Mouse (Mus musculus) forebrain, embryonic 13.5 days (tissue): ENCODE measurements around the gene Crtam. TPM values are rescaled to one million over a fixed set of nuclear protein-coding genes. Genes with fewer than 3 reads are reported as not detected.

Experiments used
- ATAC-seq: fragments of 200-750 bp; cut with Nextera tagmentation; 2 replicates; pipeline ENCODE4 v1.8.0; 2017
- H3K27ac ChIP-seq: fragments of 300-500 bp; sonication (generic); 2 replicates; pipeline ENCODE4 v1.5.1; 2015; ENCODE audit warnings: inconsistent platforms, mild to moderate bottlenecking, moderate library complexity
- H3K27me3 ChIP-seq: fragments of 300-500 bp; sonication (generic); 2 replicates; pipeline ENCODE4 v1.6.1; 2015; ENCODE audit warnings: mild to moderate bottlenecking, inconsistent platforms
- H3K36me3 ChIP-seq: fragments of 300-500 bp; sonication (generic); 2 replicates; pipeline ENCODE4 v1.6.1; 2015; ENCODE audit warnings: mild to moderate bottlenecking, inconsistent platforms; ENCODE audit not compliant: poor library complexity, severe bottlenecking
- H3K4me1 ChIP-seq: fragments of 300-500 bp; sonication (generic); 2 replicates; pipeline ENCODE4 v1.6.1; 2015; ENCODE audit warnings: inconsistent platforms
- H3K4me2 ChIP-seq: fragments of 300-500 bp; sonication (generic); 2 replicates; pipeline ENCODE4 v1.6.1; 2015; ENCODE audit warnings: inconsistent platforms, mild to moderate bottlenecking, moderate library complexity
- H3K4me3 ChIP-seq: fragments of 300-500 bp; sonication (generic); 2 replicates; pipeline ENCODE4 v1.5.1; 2015; ENCODE audit warnings: mild to moderate bottlenecking, inconsistent platforms
- H3K9ac ChIP-seq: fragments of 300-500 bp; sonication (generic); 2 replicates; pipeline ENCODE4 v1.6.1; 2015; ENCODE audit warnings: mild to moderate bottlenecking, inconsistent platforms
- H3K9me3 ChIP-seq: fragments of 300-500 bp; sonication (generic); replicated peaks from 2 replicates; pipeline ENCODE4 v1.6.1; 2016; ENCODE audit warnings: inconsistent platforms
- WGBS: fragments of 180-500 bp; shearing (Covaris S2); methylation state at CpG from one replicate; pipeline ENCODE4 v1.1.7; 2015; 5-methylcytosine and 5-hydroxymethylcytosine counted together
- polyA plus RNA-seq: library from polyadenylated mRNA; unstranded; fragments of >200 nt; fragmentation: Nextera tagmentation; extraction: Ambion mirVana; gene quantifications from 2 replicates; pipeline ENCODE4 v1.2.1, GENCODE M21; 2015

The Crtam gene
- polyA plus RNA-seq: not detected in 2 replicates

DNA sequence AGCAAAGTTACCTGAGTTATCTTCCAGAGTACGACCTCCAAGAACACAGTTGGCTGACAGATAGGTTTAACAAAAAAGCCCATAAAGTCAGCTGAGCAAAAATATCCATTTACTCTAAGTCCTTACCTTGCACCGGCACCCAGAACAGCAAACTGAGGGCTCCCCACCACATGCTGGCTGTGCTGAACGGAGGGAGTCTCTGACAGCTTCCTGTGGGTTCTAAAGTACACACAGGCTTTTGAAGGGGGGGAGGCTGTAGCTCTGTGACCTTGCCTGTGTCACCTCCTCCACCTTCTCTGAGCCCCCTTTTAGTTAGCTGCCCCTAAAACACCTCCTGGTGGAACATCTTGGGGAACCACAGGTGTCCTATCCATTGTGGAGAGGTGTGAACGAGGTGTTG, at the start of gene Crtam:
Gene Crtam (minus strand): TSS at position 214 of the 400 bp plus-strand sequence.
- no peaks in the 10 kb centered on the region for H3K27me3 ChIP-seq
- H3K9ac ChIP-seq: no peak within 1 kb of the TSS
- no peak within 1 kb of the TSS for H3K4me2 ChIP-seq
- H3K27ac ChIP-seq: no peak within 1 kb of the TSS
- H3K4me1 ChIP-seq: 0 out of 2 replicates have a peak, but pooled peaks cover 3% of the 10 kb centered on the region
- H3K4me3 ChIP-seq: no peak within 1 kb of the TSS
- WGBS: 79% methylated on average over 4 of the region's 4 CpGs
- ATAC-seq: no peak
- no peaks in the 10 kb centered on the region for H3K36me3 ChIP-seq
- H3K9me3 ChIP-seq: no peaks in the 10 kb centered on the region

DNA sequence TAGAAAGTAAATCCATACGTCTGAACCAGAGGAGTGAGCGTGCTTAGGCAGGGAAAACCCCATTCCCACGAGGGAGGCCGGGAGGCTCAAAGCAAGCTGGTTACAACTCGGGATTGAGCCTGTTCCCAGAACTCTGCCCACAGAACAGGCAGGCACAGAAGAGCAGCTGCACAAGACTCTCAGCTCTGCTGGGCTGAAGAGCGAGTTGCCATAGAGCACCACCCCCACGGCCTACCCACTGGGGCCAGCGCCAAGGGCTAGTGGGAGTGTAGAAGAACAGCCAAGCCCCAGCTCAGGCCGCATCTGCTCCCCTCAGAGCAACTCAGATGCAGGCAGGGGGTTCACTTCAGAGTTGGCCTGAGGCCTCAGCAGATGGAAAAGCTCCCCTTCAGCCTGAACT, 49.7 kb upstream of the Crtam start:
- H3K4me3 ChIP-seq: no peak overlapping the region
- no peaks in the 10 kb centered on the region for H3K36me3 ChIP-seq
- peaks cover 11% of the 10 kb centered on the region; the same call in 1 of the 2 replicates for H3K4me1 ChIP-seq
- no peak for ATAC-seq
- H3K27me3 ChIP-seq: no peaks in the 10 kb centered on the region
- no peak overlapping the region for H3K9ac ChIP-seq
- WGBS: 85% methylated on average over 9 of the region's 9 CpGs
- no peak overlapping the region for H3K4me2 ChIP-seq
- H3K9me3 ChIP-seq: no peaks in the 10 kb centered on the region
- no peak overlapping the region for H3K27ac ChIP-seq

DNA sequence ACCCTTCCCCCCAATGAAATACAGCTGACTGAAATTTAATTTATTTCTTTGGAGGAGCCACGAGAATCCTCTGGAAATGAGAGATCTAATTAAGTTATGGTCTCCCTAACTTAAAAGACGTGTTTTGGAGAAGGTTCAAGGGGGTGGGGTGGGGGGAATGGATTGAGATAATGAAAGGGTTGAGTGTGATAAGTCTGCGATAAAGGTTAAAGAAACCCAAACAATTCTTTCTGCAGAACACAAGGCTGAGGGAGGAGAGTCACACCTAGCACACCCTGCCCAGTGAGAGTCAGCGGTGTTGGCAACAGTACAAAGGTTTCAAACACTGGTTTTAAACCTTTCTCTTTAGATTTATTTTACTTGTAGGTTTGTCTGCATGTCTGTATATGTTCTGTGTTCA, 49.0 kb upstream of the Crtam start:
- H3K9ac ChIP-seq: no peak overlapping the region

DNA sequence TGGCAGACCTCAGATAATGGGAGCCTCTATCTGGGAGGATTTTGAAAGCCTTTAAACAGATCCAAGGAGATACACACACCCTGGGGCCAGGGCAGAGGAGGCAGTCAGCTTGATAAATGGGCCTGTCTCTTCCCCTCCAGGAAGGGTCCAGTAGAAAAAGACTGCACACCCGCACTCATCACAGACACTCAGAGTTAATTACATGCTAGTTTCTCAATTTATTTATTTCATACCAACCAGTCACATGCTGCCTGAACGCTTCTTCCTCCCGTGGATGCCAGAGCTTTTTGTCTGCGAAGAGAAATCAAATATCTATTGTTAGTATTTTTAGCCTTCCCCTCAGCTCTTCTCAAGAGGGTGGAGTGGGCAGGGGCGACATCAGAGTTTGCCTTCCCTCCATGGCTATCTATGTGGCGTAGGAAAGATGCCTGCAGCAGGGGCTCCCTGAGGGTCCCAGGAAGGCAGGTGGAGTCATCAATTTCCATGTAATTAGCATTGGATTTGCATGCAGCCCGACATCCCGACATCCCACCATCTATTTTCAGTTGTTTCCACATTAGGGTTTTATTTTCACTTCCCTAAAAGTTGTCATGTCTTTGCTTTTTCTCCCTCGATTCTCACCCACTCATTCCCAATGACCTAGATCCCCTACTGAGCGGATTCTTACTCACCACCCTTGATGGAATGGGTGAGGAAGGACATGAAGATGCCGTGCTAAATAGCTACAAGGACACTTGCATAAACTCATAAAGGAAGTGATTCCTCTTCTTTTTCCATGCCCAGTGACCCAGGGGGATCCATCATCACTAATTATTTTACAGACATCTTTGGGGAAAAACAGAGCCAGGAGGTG, 46.9 kb upstream of the Crtam start:
- Histone ChIP-seq H3K36me3 (no peaks in the 10 kb centered on the region), H3K27me3 (no peaks in the 10 kb centered on the region), H3K4me2 (no peak overlapping the region), H3K4me1 (peaks cover 11% of the 10 kb centered on the region; the same call in 1 of the 2 replicates), H3K4me3 (no peak overlapping the region), H3K27ac (peak overlapping the region; percentile 44), H3K9me3 (no peaks in the 10 kb centered on the region), H3K9ac (no peak overlapping the region)
- WGBS: 68% methylated on average over 11 of the region's 11 CpGs
- ATAC-seq: no peak

More for the DNA sequence above, 49.0 kb upstream of the Crtam start:
- Histone ChIP-seq H3K4me3 (no peak overlapping the region), H3K4me2 (no peak overlapping the region), H3K9me3 (no peaks in the 10 kb centered on the region), H3K36me3 (no peaks in the 10 kb centered on the region), H3K27me3 (no peaks in the 10 kb centered on the region), H3K27ac (no peak overlapping the region), H3K4me1 (peaks cover 11% of the 10 kb centered on the region; the same call in 1 of the 2 replicates)
- no peak for ATAC-seq
- WGBS: 43% methylated on average over 4 of the region's 4 CpGs

DNA sequence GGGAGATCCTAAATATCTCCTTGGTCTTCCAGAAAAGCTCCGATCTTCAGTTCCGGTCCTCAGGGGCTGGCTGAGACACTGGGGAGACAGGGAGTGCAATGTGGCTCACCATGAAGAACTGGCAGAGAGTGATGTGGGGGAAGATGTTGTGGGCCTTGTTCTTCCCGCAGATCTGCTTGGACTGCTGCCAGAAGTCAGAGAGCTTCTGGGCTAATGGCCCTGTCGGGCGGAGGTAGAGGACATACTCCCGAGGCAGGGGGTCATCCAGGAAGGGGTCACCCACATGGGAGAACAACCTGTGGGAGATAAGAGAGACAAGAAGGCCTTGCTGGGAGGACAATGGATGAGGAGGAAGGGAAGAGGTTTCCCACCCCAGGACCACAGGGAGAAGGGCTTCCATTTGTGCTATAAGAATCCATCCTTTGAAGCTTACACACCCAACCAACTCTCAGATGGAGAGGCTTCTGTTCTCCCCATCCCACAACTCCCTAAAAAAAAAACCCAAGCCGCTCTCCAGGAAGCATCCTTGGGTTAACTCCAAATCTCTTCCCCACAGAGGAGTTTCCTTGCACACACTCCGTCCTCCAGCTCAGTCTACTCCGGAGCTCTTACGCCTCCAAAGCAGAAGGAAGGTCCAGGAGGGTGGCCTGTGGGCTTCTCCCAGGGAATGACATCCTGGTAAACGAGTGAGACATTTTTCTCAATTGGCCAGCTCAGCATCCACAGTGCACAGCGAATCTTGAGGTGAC, 46.1 kb upstream of the Crtam start:
- 79% methylated on average over 12 of the region's 12 CpGs for WGBS
- no peak overlapping the region for H3K9ac ChIP-seq
- no peaks in the 10 kb centered on the region for H3K27me3 ChIP-seq
- peak overlapping the region; percentile 44 for H3K27ac ChIP-seq
- no peak for ATAC-seq
- no peak overlapping the region for H3K4me3 ChIP-seq
- no peak overlapping the region for H3K4me2 ChIP-seq
- H3K9me3 ChIP-seq: no peaks in the 10 kb centered on the region
- no peaks in the 10 kb centered on the region for H3K36me3 ChIP-seq
- peaks cover 11% of the 10 kb centered on the region; the same call in 1 of the 2 replicates for H3K4me1 ChIP-seq

DNA sequence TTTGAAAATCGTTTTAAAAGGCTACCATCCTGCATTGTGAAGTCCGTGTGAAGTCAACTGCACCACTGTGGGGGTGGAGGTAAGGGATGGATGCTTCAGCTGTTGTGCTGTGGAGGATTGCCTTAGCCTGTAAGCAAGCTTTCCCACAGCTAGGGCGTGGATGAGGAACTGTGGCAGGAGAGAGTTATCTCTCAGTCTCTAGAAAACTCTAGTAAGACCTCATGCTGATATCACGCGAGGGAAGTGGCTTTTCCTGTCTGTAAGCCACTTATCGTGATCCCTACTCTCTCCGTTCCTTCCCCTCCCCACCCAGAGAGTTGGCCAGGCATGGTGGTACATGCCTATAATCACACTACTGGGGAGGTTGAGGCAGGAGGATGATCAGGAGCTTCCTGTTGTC, 44.9 kb upstream of the Crtam start:
- Histone ChIP-seq H3K9me3 (no peaks in the 10 kb centered on the region), H3K27me3 (no peaks in the 10 kb centered on the region), H3K4me2 (no peak overlapping the region), H3K9ac (no peak overlapping the region), H3K4me3 (no peak overlapping the region), H3K36me3 (no peaks in the 10 kb centered on the region), H3K27ac (no peak overlapping the region), H3K4me1 (peaks cover 11% of the 10 kb centered on the region; the same call in 1 of the 2 replicates)
- WGBS: 84% methylated on average over 7 of the region's 7 CpGs
- no peak for ATAC-seq

DNA sequence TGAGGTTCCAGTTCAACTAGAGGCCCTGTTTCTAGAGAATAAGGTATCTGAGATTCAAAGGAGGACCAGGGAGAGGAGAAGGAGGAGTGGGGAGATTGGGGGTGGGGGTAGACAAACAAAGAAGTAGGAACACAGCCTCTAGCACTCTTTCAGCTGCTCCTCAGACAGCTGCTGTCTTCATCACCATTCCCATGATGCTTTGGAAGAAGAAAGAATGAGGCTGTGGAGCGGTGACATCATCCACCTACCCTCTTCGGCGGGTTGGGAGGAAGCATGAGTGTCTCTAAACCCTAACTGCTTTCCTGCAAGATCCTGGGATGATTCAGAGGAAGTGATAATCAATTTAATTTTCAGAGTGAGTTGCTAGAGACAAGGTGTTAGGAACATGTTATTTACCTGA, 44.4 kb upstream of the Crtam start:
- WGBS: 84% methylated on average over 3 of the region's 3 CpGs
- Histone ChIP-seq H3K9me3 (no peaks in the 10 kb centered on the region), H3K36me3 (no peaks in the 10 kb centered on the region), H3K27me3 (no peaks in the 10 kb centered on the region), H3K4me1 (peaks cover 11% of the 10 kb centered on the region; the same call in 1 of the 2 replicates), H3K4me2 (no peak overlapping the region), H3K27ac (no peak overlapping the region), H3K4me3 (no peak overlapping the region), H3K9ac (no peak overlapping the region)
- no peak for ATAC-seq

DNA sequence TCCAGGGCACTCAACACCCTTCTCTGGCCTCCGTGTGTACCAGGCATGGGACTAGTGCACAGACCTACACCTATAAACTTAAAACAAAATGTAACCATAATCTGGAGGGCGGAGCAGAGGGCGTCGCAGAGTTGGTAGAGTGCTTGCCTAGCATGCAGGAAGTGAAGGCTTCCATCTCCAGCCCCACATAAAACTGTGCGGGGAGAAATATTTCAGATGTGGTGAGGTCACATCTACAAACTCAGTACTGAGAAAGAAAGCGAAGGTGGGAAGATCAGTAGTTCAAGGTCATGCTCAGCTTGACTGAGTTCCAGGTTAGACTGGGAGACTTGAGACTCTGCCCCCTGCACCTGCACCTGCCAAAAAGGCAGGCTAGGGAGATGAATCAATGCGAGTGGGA, 43.8 kb upstream of the Crtam start:
- no peaks in the 10 kb centered on the region for H3K27me3 ChIP-seq
- no peak overlapping the region for H3K4me2 ChIP-seq
- H3K4me3 ChIP-seq: no peak overlapping the region
- no peak overlapping the region for H3K9ac ChIP-seq
- peaks cover 11% of the 10 kb centered on the region; the same call in 1 of the 2 replicates for H3K4me1 ChIP-seq
- 92% methylated on average over 7 of the region's 7 CpGs for WGBS
- no peak overlapping the region for H3K27ac ChIP-seq
- no peak for ATAC-seq
- no peaks in the 10 kb centered on the region for H3K9me3 ChIP-seq
- H3K36me3 ChIP-seq: no peaks in the 10 kb centered on the region

DNA sequence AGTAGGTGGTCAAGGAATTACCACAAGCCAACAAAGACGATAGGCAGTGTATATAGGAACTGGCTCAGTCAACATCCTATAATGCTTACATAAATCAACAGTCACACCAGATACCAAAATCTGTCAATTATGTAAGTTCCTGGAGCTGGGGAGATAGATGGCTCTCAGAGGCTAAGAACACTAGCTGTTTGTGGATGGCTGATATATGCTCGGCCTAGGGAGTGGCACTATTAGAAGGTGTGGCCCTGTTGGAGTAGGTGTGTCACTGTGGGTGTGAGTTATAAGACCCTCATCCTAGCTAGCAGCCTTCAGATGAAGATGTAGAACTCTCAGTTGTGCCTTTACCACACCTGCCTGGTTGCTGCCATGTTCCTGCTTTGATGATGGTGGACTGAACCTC, 43.2 kb upstream of the Crtam start:
- H3K4me1 ChIP-seq: peaks cover 11% of the 10 kb centered on the region; the same call in 1 of the 2 replicates
- no peak for ATAC-seq
- 0 out of 2 replicates have a peak, but pooled peaks cover under 1% of the 10 kb centered on the region for H3K36me3 ChIP-seq
- H3K4me2 ChIP-seq: no peak overlapping the region
- no peaks in the 10 kb centered on the region for H3K9me3 ChIP-seq
- no peaks in the 10 kb centered on the region for H3K27me3 ChIP-seq
- H3K9ac ChIP-seq: no peak overlapping the region
- no peak overlapping the region for H3K27ac ChIP-seq
- no peak overlapping the region for H3K4me3 ChIP-seq
- WGBS: 90% methylated on average over 2 of the region's 2 CpGs

DNA sequence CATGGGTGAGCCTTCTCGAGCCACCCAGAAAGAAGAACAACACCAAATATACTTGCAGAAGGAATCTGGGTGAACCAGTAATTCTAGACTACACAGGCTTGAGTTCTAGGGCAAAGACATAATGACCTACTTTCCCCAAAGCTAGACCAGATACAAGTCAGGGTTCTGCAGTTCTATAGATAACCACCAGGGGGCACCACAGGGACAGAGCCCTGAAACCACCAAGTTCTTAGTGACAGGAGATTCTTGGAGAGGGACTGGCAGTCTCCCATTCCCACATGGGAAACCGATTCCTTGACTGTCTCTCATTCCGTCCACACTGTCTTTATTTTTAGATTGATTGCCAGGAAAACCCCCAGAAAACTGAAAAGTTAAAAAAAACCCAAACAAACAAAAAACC, 40.2 kb upstream of the Crtam start:
- Histone ChIP-seq H3K9me3 (no peaks in the 10 kb centered on the region), H3K27ac (no peak overlapping the region), H3K27me3 (no peaks in the 10 kb centered on the region), H3K4me2 (no peak overlapping the region), H3K9ac (no peak overlapping the region), H3K4me3 (no peak overlapping the region), H3K36me3 (peaks cover 5% of the 10 kb centered on the region; the same call in 1 of the 2 replicates), H3K4me1 (no peaks in the 10 kb centered on the region)
- WGBS: 11% methylated on average over 3 of the region's 3 CpGs
- ATAC-seq: peak; percentile 16; the same call in 1 of the 2 replicates

DNA sequence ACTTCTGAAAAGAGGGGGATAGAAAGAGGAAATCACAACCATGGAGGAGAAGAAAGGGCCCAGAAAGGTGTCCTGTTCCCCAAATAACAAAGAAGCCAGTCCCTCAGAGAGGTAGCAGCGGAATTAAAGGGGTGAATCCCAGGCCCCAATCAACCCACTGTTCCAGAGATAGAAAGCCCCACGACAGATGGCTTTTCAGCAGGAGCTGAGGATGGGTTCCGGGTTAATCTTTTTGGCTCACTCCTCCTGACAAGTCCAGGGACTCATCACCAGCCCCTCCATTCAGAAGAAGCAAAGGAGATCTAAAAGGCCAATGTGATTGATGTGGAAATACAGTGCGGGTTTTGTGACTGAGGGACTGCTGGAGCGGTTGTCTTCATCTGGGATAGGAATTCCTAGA, 39.2 kb upstream of the Crtam start:
- no peak for ATAC-seq
- Histone ChIP-seq H3K27ac (no peak overlapping the region), H3K27me3 (no peaks in the 10 kb centered on the region), H3K36me3 (peaks cover 5% of the 10 kb centered on the region; the same call in 1 of the 2 replicates), H3K4me2 (no peak overlapping the region), H3K9ac (no peak overlapping the region), H3K9me3 (no peaks in the 10 kb centered on the region), H3K4me1 (no peaks in the 10 kb centered on the region), H3K4me3 (no peak overlapping the region)
- 84% methylated on average over 5 of the region's 5 CpGs for WGBS

DNA sequence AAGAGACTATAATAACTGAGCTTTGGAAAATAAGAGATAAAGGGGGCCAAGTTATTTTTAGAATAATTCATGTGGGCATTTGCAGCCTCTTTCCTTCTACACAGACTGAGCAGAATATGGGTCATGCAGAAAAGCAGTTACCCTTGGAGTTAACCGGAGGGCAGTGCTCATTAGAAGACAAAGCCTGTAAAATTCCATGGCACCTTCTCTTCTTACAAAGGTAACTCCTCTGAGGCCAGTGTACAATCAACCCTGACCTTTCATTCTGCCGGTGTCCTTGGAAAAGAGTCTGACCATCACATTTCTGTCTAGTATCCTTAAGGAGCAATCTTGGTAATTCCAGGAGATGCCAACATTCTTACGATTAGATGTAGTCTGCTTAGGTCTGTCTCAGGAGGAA, 37.0 kb upstream of the Crtam start:
- no peak for ATAC-seq
- H3K4me2 ChIP-seq: no peak overlapping the region

More for the DNA sequence above, 37.0 kb upstream of the Crtam start:
- 91% methylated on average over 3 of the region's 3 CpGs for WGBS
- Histone ChIP-seq H3K9me3 (no peaks in the 10 kb centered on the region), H3K9ac (no peak overlapping the region), H3K4me3 (no peak overlapping the region), H3K27me3 (no peaks in the 10 kb centered on the region), H3K27ac (no peak overlapping the region), H3K36me3 (peaks cover 5% of the 10 kb centered on the region; the same call in 1 of the 2 replicates), H3K4me1 (no peaks in the 10 kb centered on the region)
